8 mouse cellular contexts compared by ENCODE assay signal in genomic region chr1:173349946-173350345, GRCm38 (mm10). TPM values are rescaled to one million over a fixed set of nuclear protein-coding genes. Genes with fewer than 3 reads are reported as not detected.
DNase-seq lines count a peak whose midpoint lies in the region; ATAC-seq and TF ChIP-seq lines count a peak whose summit lies in the region.

No protein-coding gene starts in this region.

- H3K9ac ChIP-seq in ES-E14 (ENCODE audit: insufficient read depth, low read depth, low read length, poor library complexity, severe bottlenecking): no peak overlapping the region
- H3K9ac ChIP-seq in embryonic facial prominence, embryonic 12.5 days: no peak overlapping the region
- peak overlapping the region; percentile 53 for H3K9ac ChIP-seq in midbrain, embryonic 12.5 days (replicated peaks)
- H3K9ac ChIP-seq in stomach, postnatal 0 days (ENCODE audit: low read length): no peak overlapping the region

- no peaks in the 10 kb centered on the region for H3K36me3 ChIP-seq in ES-E14 (ENCODE audit: control insufficient read depth, insufficient read depth, low read length, poor library complexity, severe bottlenecking)
- no peaks in the 10 kb centered on the region for H3K36me3 ChIP-seq in embryonic facial prominence, embryonic 12.5 days
- no peaks in the 10 kb centered on the region for H3K36me3 ChIP-seq in limb, embryonic 10.5 days
- H3K36me3 ChIP-seq in midbrain, embryonic 12.5 days: peaks cover 15% of the 10 kb centered on the region
- H3K36me3 ChIP-seq in stomach, postnatal 0 days (ENCODE audit: control insufficient read depth, insufficient read depth, low read length): no peaks in the 10 kb centered on the region

- intact Hi-C loops in heart, postnatal 10 days (cut with DNase I): no loop called here
- intact Hi-C loops in left cerebral cortex, postnatal 25 days (cut with DNase I): no loop called here

- no peaks in the 10 kb centered on the region for H3K27me3 ChIP-seq in embryonic facial prominence, embryonic 12.5 days
- no peaks in the 10 kb centered on the region for H3K27me3 ChIP-seq in limb, embryonic 10.5 days (ENCODE audit: low read depth, poor library complexity, severe bottlenecking)
- no peaks in the 10 kb centered on the region for H3K27me3 ChIP-seq in midbrain, embryonic 12.5 days
- H3K27me3 ChIP-seq in stomach, postnatal 0 days (ENCODE audit: control insufficient read depth, insufficient read depth, low read length): no peaks in the 10 kb centered on the region

- peak overlapping the region in 1 of 2 experiments; percentile 30; a peak in 1 of 4 replicates for H3K4me3 ChIP-seq in ES-E14 (ENCODE audit: insufficient read depth in 1 of 2, low read depth in 1 of 2, low read length in 2 of 2, poor library complexity in 1 of 2, severe bottlenecking in 1 of 2)
- H3K4me3 ChIP-seq in embryonic facial prominence, embryonic 12.5 days: peak overlapping the region; percentile 27
- peak overlapping the region; percentile 40 for H3K4me3 ChIP-seq in limb, embryonic 10.5 days
- peak overlapping the region; percentile 44 for H3K4me3 ChIP-seq in midbrain, embryonic 12.5 days
- H3K4me3 ChIP-seq in stomach, postnatal 0 days (ENCODE audit: low read depth, low read length): no peak overlapping the region

- H3K4me1 ChIP-seq in ES-E14 (ENCODE audit: control insufficient read depth in 2 of 2, insufficient read depth in 2 of 2, low read length in 2 of 2, poor library complexity in 1 of 2): peaks cover 5 to 16% of the 10 kb centered on the region in 2 experiments; a peak in 3 of 4 replicates
- peaks cover 10% of the 10 kb centered on the region; the same call in 1 of the 2 replicates for H3K4me1 ChIP-seq in embryonic facial prominence, embryonic 12.5 days
- H3K4me1 ChIP-seq in limb, embryonic 10.5 days: peaks cover 13% of the 10 kb centered on the region
- H3K4me1 ChIP-seq in midbrain, embryonic 12.5 days: peaks cover 26% of the 10 kb centered on the region
- H3K4me1 ChIP-seq in stomach, postnatal 0 days (replicated peaks; ENCODE audit: control insufficient read depth, insufficient read depth): no peaks in the 10 kb centered on the region

- no peaks in the 10 kb centered on the region for H3K9me3 ChIP-seq in ES-E14 (ENCODE audit: control insufficient read depth, insufficient read depth, low read depth, low read length)
- no peaks in the 10 kb centered on the region for H3K9me3 ChIP-seq in embryonic facial prominence, embryonic 12.5 days
- H3K9me3 ChIP-seq in limb, embryonic 10.5 days (replicated peaks): no peaks in the 10 kb centered on the region
- no peaks in the 10 kb centered on the region for H3K9me3 ChIP-seq in midbrain, embryonic 12.5 days
- no peaks in the 10 kb centered on the region for H3K9me3 ChIP-seq in stomach, postnatal 0 days (ENCODE audit: control insufficient read depth, low read length)

- no peak for TF ChIP-seq CTCF in stomach, postnatal 0 days (IDR thresholded peaks at IDR 0.05; ENCODE audit: low read depth)

- no peak for TF ChIP-seq EP300 in stomach, postnatal 0 days (optimal IDR thresholded peaks at IDR 0.05)

- 5% methylated on average over 6 of the region's 6 CpGs for WGBS in embryonic facial prominence, embryonic 12.5 days
- 4% methylated on average over 6 of the region's 6 CpGs for WGBS in limb, embryonic 10.5 days
- under 1% methylated on average over 6 of the region's 6 CpGs for WGBS in midbrain, embryonic 12.5 days
- WGBS in stomach, postnatal 0 days: 1% methylated on average over 6 of the region's 6 CpGs

- peak; percentile 65 for ATAC-seq in embryonic facial prominence, embryonic 12.5 days (ENCODE audit: insufficient number of reproducible peaks, insufficient read depth, low FRiP score, low TSS enrichment)
- peak; percentile 92 for ATAC-seq in midbrain, embryonic 12.5 days (ENCODE audit: low FRiP score, low read depth)
- ATAC-seq in stomach, postnatal 0 days (ENCODE audit: low FRiP score, low TSS enrichment): peak; percentile 38; the same call in 1 of the 2 replicates

- DNase-seq in 3T3-L1 (ENCODE audit: low read depth, low spot score): peak; percentile 10
- DNase-seq in ES-E14 (ENCODE audit: low read depth, low spot score): peak; percentile 85
- DNase-seq in heart, postnatal 10 days: peak; percentile 43 to 68
- DNase-seq in limb, embryonic 10.5 days (ENCODE audit: low spot score): peak; percentile 53
- DNase-seq in stomach, postnatal 0 days (ENCODE audit: low spot score): peak; percentile 44
- no peak for DNase-seq in left cerebral cortex, postnatal 25 days (ENCODE audit: low spot score in 2 of 2)

- H3K27ac ChIP-seq in ES-E14 (ENCODE audit: insufficient read depth, low read depth, low read length, poor library complexity, severe bottlenecking): no peak overlapping the region
- H3K27ac ChIP-seq in embryonic facial prominence, embryonic 12.5 days: no peak overlapping the region
- H3K27ac ChIP-seq in limb, embryonic 10.5 days: peak overlapping the region; percentile 63
- peak overlapping the region; percentile 46; the same call in 1 of the 2 replicates for H3K27ac ChIP-seq in midbrain, embryonic 12.5 days (replicated peaks)
- H3K27ac ChIP-seq in stomach, postnatal 0 days (replicated peaks): no peak overlapping the region

- in situ Hi-C loops in ES-E14 (cut with MboI; ENCODE audit: low sequenced_read_pairs in 2 of 2, unreplicated experiment in 2 of 2): no loop called here

- H3K4me2 ChIP-seq in embryonic facial prominence, embryonic 12.5 days (replicated peaks): peak overlapping the region; percentile 46
- H3K4me2 ChIP-seq in midbrain, embryonic 12.5 days (replicated peaks): peak overlapping the region; percentile 62
- H3K4me2 ChIP-seq in stomach, postnatal 0 days (replicated peaks; ENCODE audit: low read depth): peak overlapping the region; percentile 42

TF ChIP-seq in ES-E14, 5 proteins besides CTCF, POLR2A, EP300 and RAD21:
- TF ChIP-seq ZC3H11A (IDR thresholded peaks at IDR 0.05; ENCODE audit: borderline replicate concordance, low read depth, low read length) (no peak), CHD2 (IDR thresholded peaks at IDR 0.05; ENCODE audit: low read depth, low read length) (peak; percentile 93)
TF ChIP-seq in ES-E14: peak in this region for 1.

RNA-seq across cellular contexts. Expression of gene Aim2, which starts 0.7 kb away (rescaled TPM):
- 17.0 and 26.0 TPM in 2 replicates for total RNA-seq in ES-E14 (2012; rRNA removed)
- polyA plus RNA-seq in embryonic facial prominence, embryonic 12.5 days (2016; fragmentation: Nextera tagmentation; extraction: Ambion mirVana): 2.4 and 4.0 TPM in 2 replicates
- total RNA-seq in heart, postnatal 10 days (2021): 1 to 10 TPM; 1.3 to 1.5 TPM
- 1.1 and 2.5 TPM in 2 replicates for polyA plus RNA-seq in limb, embryonic 10.5 days (2016; fragmentation: Nextera tagmentation; extraction: Ambion mirVana)
- 6.4 and 7.0 TPM in 2 replicates for polyA plus RNA-seq in midbrain, embryonic 12.5 days (2016; fragmentation: Nextera tagmentation; extraction: Ambion mirVana)
- polyA plus RNA-seq in stomach, postnatal 0 days (2015; fragmentation: Nextera tagmentation; extraction: Ambion mirVana): 3.9 and 4.7 TPM in 2 replicates
- total RNA-seq in left cerebral cortex, postnatal 25 days (2021): 1 to 10 TPM; 1.6 to 2.5 TPM

RNA-seq across cellular contexts. Expression of gene Ackr1, which starts 16.4 kb away (rescaled TPM):
- not detected in 2 replicates for total RNA-seq in ES-E14 (2012; rRNA removed)
- 1.8 and 3.1 TPM in 2 replicates for polyA plus RNA-seq in embryonic facial prominence, embryonic 12.5 days (2016; fragmentation: Nextera tagmentation; extraction: Ambion mirVana)
- total RNA-seq in heart, postnatal 10 days (2021): under 1 TPM; 0.53 to 0.74 TPM
- polyA plus RNA-seq in limb, embryonic 10.5 days (2016; fragmentation: Nextera tagmentation; extraction: Ambion mirVana): 0.55 and 0.78 TPM in 2 replicates
- 7.1 and 7.3 TPM in 2 replicates for polyA plus RNA-seq in midbrain, embryonic 12.5 days (2016; fragmentation: Nextera tagmentation; extraction: Ambion mirVana)
- polyA plus RNA-seq in stomach, postnatal 0 days (2015; fragmentation: Nextera tagmentation; extraction: Ambion mirVana): 0.71 and 0.85 TPM in 2 replicates
- 100 to 1,000 TPM in 1 of 2 experiments, 10 to 100 TPM in 1; 89.1 to 100 TPM for total RNA-seq in left cerebral cortex, postnatal 25 days (2021)

RNA-seq across cellular contexts. Expression of gene Cadm3, which starts 17.5 kb away (rescaled TPM):
- 0.85 and 1.0 TPM in 2 replicates for total RNA-seq in ES-E14 (2012; rRNA removed)
- 3.3 and 5.2 TPM in 2 replicates for polyA plus RNA-seq in embryonic facial prominence, embryonic 12.5 days (2016; fragmentation: Nextera tagmentation; extraction: Ambion mirVana)
- 1 to 10 TPM; 2.5 TPM for total RNA-seq in heart, postnatal 10 days (2021)
- polyA plus RNA-seq in limb, embryonic 10.5 days (2016; fragmentation: Nextera tagmentation; extraction: Ambion mirVana): 0.29 and 0.49 TPM in 2 replicates
- 21.6 and 22.8 TPM in 2 replicates for polyA plus RNA-seq in midbrain, embryonic 12.5 days (2016; fragmentation: Nextera tagmentation; extraction: Ambion mirVana)
- 0.99 and 1.4 TPM in 2 replicates for polyA plus RNA-seq in stomach, postnatal 0 days (2015; fragmentation: Nextera tagmentation; extraction: Ambion mirVana)
- total RNA-seq in left cerebral cortex, postnatal 25 days (2021): 100 to 1,000 TPM; 428 to 459 TPM

Comparison
In these comparisons a context has a peak if more than half of its experiments do, and no peak if none do; other contexts are left out.
1. DNase-seq: peak in 3T3-L1 (single experiment), ES-E14 (single experiment), heart, postnatal 10 days (2 of 2), limb, embryonic 10.5 days (single experiment) and stomach, postnatal 0 days (single experiment); none in left cerebral cortex, postnatal 25 days (0 of 2).
2. H3K27ac ChIP-seq: peak in limb, embryonic 10.5 days (single experiment) and midbrain, embryonic 12.5 days (single experiment); none in ES-E14 (single experiment), embryonic facial prominence, embryonic 12.5 days (single experiment) and stomach, postnatal 0 days (single experiment).
3. ATAC-seq: peak in every context shown above with its lines; median percentile 92 in midbrain, embryonic 12.5 days; 65 in embryonic facial prominence, embryonic 12.5 days; 38 in stomach, postnatal 0 days.
4. Peak in every context shown above with its lines, with median percentiles within 50 percentile points of each other: H3K4me2 ChIP-seq.